Mouse (Mus musculus) stomach, postnatal 0 days (tissue): Measurements from ENCODE around the gene Aqp6.

ENCODE experiments used
- CTCF ChIP-seq: IDR thresholded peaks from 2 replicates; pipeline ENCODE4 v1.5.1; 2016; ENCODE audit warnings: antibody characterized with exemption, low read depth, mild to moderate bottlenecking, moderate library complexity
- EP300 ChIP-seq: optimal IDR thresholded peaks from 2 replicates; pipeline ENCODE3; 2016; ENCODE audit warnings: antibody characterized with exemption

DNA sequence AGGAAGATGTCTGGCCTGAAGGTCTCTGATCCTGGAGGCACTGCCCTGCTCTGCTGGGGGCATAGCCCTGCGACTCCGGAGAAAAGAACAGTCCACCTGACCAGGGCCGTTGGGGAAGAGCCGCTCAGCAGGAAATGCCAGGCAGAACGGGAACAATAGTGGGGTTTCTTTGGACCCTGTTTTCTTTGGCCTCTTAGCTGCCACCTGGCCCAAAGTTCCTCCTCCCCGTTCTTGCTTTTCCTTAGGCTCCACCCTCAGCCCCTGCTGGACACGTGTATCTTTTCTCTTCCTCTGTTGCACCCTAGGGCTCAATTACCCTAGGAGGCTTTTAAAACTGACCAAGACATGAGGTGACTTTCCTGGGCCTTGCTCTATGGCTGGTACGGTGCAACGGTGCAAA lies 12.0 kb upstream of the Aqp6 start:
- no peak for TF ChIP-seq CTCF
- TF ChIP-seq EP300, result no peak
